Mouse (Mus musculus): ENCODE data around the gene Esr2. TPM values are rescaled to one million over a fixed set of nuclear protein-coding genes. Genes with fewer than 3 reads are reported as not detected.
"Not testable (repeated sequence)": the region's sequence is repeated elsewhere in the genome, so short reads cannot be mapped to it uniquely, and the experiment has no call there.

Esr2 gene
- 0.21 and 0.31 TPM in 2 replicates for polyA plus RNA-seq (2015; fragmentation: Nextera tagmentation; extraction: Ambion mirVana)

- H3K27me3 ChIP-seq = 0 out of 2 replicates have a peak, but pooled peaks cover 7% of the 10 kb centered on the region
- peak; percentile 64; the same call in 1 of the 2 replicates for ATAC-seq (ENCODE audit: insufficient number of reproducible peaks, insufficient read depth, low FRiP score, low TSS enrichment, low read depth)
- H3K27ac ChIP-seq = no peak within 1 kb of the TSS; the same call in 1 of the 2 replicates
- H3K36me3 ChIP-seq = no peaks in the 10 kb centered on the region
- H3K4me2 ChIP-seq = peak within 1 kb of the TSS; percentile 95
- no peaks in the 10 kb centered on the region for H3K9me3 ChIP-seq
- H3K4me1 ChIP-seq = peaks cover 4% of the 10 kb centered on the region; the same call in 1 of the 2 replicates
- under 1% methylated on average over 39 of the region's 39 CpGs for whole genome bisulfite sequencing
- H3K4me3 ChIP-seq = peak within 1 kb of the TSS; percentile 50
- peak within 1 kb of the TSS; percentile 68 for H3K9ac ChIP-seq
Observed at GRCm38 (mm10) chr12:76177000-76177863, at the start of gene Esr2. Esr2 (minus strand) TSS chr12:76177259.

GRCm38 (mm10) chr12:76222104-76222503, 45.0 kb upstream of the Esr2 start:
- not testable (repeated sequence) for H3K4me1 ChIP-seq; H3K36me3 ChIP-seq; ATAC-seq (ENCODE audit: insufficient number of reproducible peaks, insufficient read depth, low FRiP score, low TSS enrichment, low read depth); H3K9ac ChIP-seq; H3K4me2 ChIP-seq; H3K9me3 ChIP-seq; H3K4me3 ChIP-seq; H3K27ac ChIP-seq; H3K27me3 ChIP-seq
- 84% methylated on average over 4 of the region's 8 CpGs for WGBS

GRCm38 (mm10) chr12:76216716-76217115, 39.7 kb upstream of the Esr2 start:
- Histone ChIP-seq H3K27ac (0 out of 2 replicates have a peak overlapping the region, but pooled peaks have one; percentile 1), H3K4me1 (peaks cover 20% of the 10 kb centered on the region), H3K36me3 (no peaks in the 10 kb centered on the region), H3K4me2 (no peak overlapping the region), H3K4me3 (no peak overlapping the region), H3K9ac (no peak overlapping the region), H3K9me3 (no peaks in the 10 kb centered on the region), H3K27me3 (no peaks in the 10 kb centered on the region)
- ATAC-seq (ENCODE audit: insufficient number of reproducible peaks, insufficient read depth, low FRiP score, low TSS enrichment, low read depth) = no peak
- WGBS = 72% methylated on average over 11 of the region's 11 CpGs

- Histone ChIP-seq H3K36me3 (no peaks in the 10 kb centered on the region), H3K27ac (no peak overlapping the region), H3K9ac (0 out of 2 replicates have a peak overlapping the region, but pooled peaks have one; percentile 32), H3K9me3 (no peaks in the 10 kb centered on the region), H3K4me3 (no peak overlapping the region), H3K4me2 (no peak overlapping the region), H3K27me3 (no peaks in the 10 kb centered on the region), H3K4me1 (peaks cover 20% of the 10 kb centered on the region)
- ATAC-seq (ENCODE audit: insufficient number of reproducible peaks, insufficient read depth, low FRiP score, low TSS enrichment, low read depth) = no peak
- whole genome bisulfite sequencing = 14% methylated on average over 5 of the region's 5 CpGs
Observed at GRCm38 (mm10) chr12:76215121-76215520, 38.1 kb upstream of the Esr2 start.

GRCm38 (mm10) chr12:76209429-76209974, 32.4 kb upstream of the Esr2 start:
- Histone ChIP-seq H3K9me3 (no peaks in the 10 kb centered on the region), H3K4me2 (no peak overlapping the region), H3K9ac (no peak overlapping the region), H3K4me1 (no peaks in the 10 kb centered on the region), H3K27me3 (no peaks in the 10 kb centered on the region), H3K4me3 (no peak overlapping the region), H3K27ac (no peak overlapping the region), H3K36me3 (no peaks in the 10 kb centered on the region)
- ATAC-seq (ENCODE audit: insufficient number of reproducible peaks, insufficient read depth, low FRiP score, low TSS enrichment, low read depth) = no peak
- 90% methylated on average over 5 of the region's 5 CpGs for WGBS

- Histone ChIP-seq H3K4me3 (no peak overlapping the region), H3K36me3 (no peaks in the 10 kb centered on the region), H3K27me3 (0 out of 2 replicates have a peak, but pooled peaks cover under 1% of the 10 kb centered on the region), H3K4me2 (no peak overlapping the region), H3K27ac (no peak overlapping the region), H3K9ac (no peak overlapping the region), H3K4me1 (peaks cover 11% of the 10 kb centered on the region; the same call in 1 of the 2 replicates), H3K9me3 (no peaks in the 10 kb centered on the region)
- ATAC-seq (ENCODE audit: insufficient number of reproducible peaks, insufficient read depth, low FRiP score, low TSS enrichment, low read depth) = no peak
- 68% methylated on average over 4 of the region's 4 CpGs for whole genome bisulfite sequencing
Observed at GRCm38 (mm10) chr12:76200326-76200725, 23.3 kb upstream of the Esr2 start.

GRCm38 (mm10) chr12:76197071-76197470, 20.0 kb upstream of the Esr2 start:
- Histone ChIP-seq H3K4me3 (peak overlapping the region; percentile 43), H3K4me1 (peaks cover 11% of the 10 kb centered on the region; the same call in 1 of the 2 replicates)

GRCm38 (mm10) chr12:76196709-76197054, 19.6 kb upstream of the Esr2 start:
- Histone ChIP-seq H3K4me1 (peaks cover 11% of the 10 kb centered on the region; the same call in 1 of the 2 replicates), H3K27ac (no peak overlapping the region), H3K27me3 (peaks cover 4% of the 10 kb centered on the region; the same call in 1 of the 2 replicates), H3K9ac (peak overlapping the region; percentile 66), H3K4me2 (peak overlapping the region; percentile 85), H3K36me3 (no peaks in the 10 kb centered on the region), H3K4me3 (peak overlapping the region; percentile 43), H3K9me3 (no peaks in the 10 kb centered on the region)
- 8% methylated on average over 6 of the region's 6 CpGs for WGBS
- 0 out of 2 replicates have a peak, but pooled peaks have one; percentile 18 for ATAC-seq (ENCODE audit: insufficient number of reproducible peaks, insufficient read depth, low FRiP score, low TSS enrichment, low read depth)

More at GRCm38 (mm10) chr12:76197071-76197470, 20.0 kb upstream of the Esr2 start:
- H3K36me3 ChIP-seq = no peaks in the 10 kb centered on the region
- 31% methylated on average over 8 of the region's 8 CpGs for WGBS
- ATAC-seq (ENCODE audit: insufficient number of reproducible peaks, insufficient read depth, low FRiP score, low TSS enrichment, low read depth) = no peak
- no peak overlapping the region for H3K27ac ChIP-seq
- peak overlapping the region; percentile 85 for H3K4me2 ChIP-seq
- no peaks in the 10 kb centered on the region for H3K9me3 ChIP-seq
- peaks cover 4% of the 10 kb centered on the region; the same call in 1 of the 2 replicates for H3K27me3 ChIP-seq
- peak overlapping the region; percentile 63 for H3K9ac ChIP-seq

GRCm38 (mm10) chr12:76195912-76196708, 19.1 kb upstream of the Esr2 start:
- Histone ChIP-seq H3K36me3 (no peaks in the 10 kb centered on the region), H3K9me3 (no peaks in the 10 kb centered on the region), H3K9ac (peak overlapping the region; percentile 66), H3K4me2 (peak overlapping the region; percentile 85), H3K4me1 (peaks cover 11% of the 10 kb centered on the region; the same call in 1 of the 2 replicates), H3K4me3 (peak overlapping the region; percentile 43), H3K27ac (no peak overlapping the region; the same call in 1 of the 2 replicates), H3K27me3 (peaks cover 4% of the 10 kb centered on the region; the same call in 1 of the 2 replicates)
- WGBS = under 1% methylated on average over 22 of the region's 22 CpGs
- peak; percentile 50; the same call in 1 of the 2 replicates for ATAC-seq (ENCODE audit: insufficient number of reproducible peaks, insufficient read depth, low FRiP score, low TSS enrichment, low read depth)

GRCm38 (mm10) chr12:76194526-76194925, 17.5 kb upstream of the Esr2 start:
- Histone ChIP-seq H3K9me3 (no peaks in the 10 kb centered on the region), H3K9ac (no peak overlapping the region), H3K27me3 (peaks cover 4% of the 10 kb centered on the region; the same call in 1 of the 2 replicates), H3K4me1 (peaks cover 11% of the 10 kb centered on the region; the same call in 1 of the 2 replicates), H3K4me3 (no peak overlapping the region), H3K36me3 (no peaks in the 10 kb centered on the region), H3K4me2 (no peak overlapping the region), H3K27ac (no peak overlapping the region)
- 63% methylated on average over 3 of the region's 3 CpGs for WGBS
- ATAC-seq (ENCODE audit: insufficient number of reproducible peaks, insufficient read depth, low FRiP score, low TSS enrichment, low read depth) = no peak

GRCm38 (mm10) chr12:76190940-76191339, 13.9 kb upstream of the Esr2 start:
- no peak overlapping the region for H3K27ac ChIP-seq
- peaks cover 3% of the 10 kb centered on the region; the same call in 1 of the 2 replicates for H3K4me1 ChIP-seq
- no peak for ATAC-seq (ENCODE audit: insufficient number of reproducible peaks, insufficient read depth, low FRiP score, low TSS enrichment, low read depth)
- H3K36me3 ChIP-seq = no peaks in the 10 kb centered on the region
- no peak overlapping the region for H3K4me2 ChIP-seq
- 49% methylated on average over 11 of the region's 11 CpGs for WGBS
- no peak overlapping the region for H3K4me3 ChIP-seq
- no peaks in the 10 kb centered on the region for H3K9me3 ChIP-seq
- peaks cover 4% of the 10 kb centered on the region; the same call in 1 of the 2 replicates for H3K27me3 ChIP-seq
- H3K9ac ChIP-seq = no peak overlapping the region
